Mouse (Mus musculus): ENCODE results near the gene Smurf2. TPM values are rescaled to one million over a fixed set of nuclear protein-coding genes. Genes with fewer than 3 reads are reported as not detected.
A peak's percentile ranks its signal among the peaks of the same experiment; 100 is the strongest.

Smurf2 gene
- total and polyA plus RNA-seq, 2 experiments from 2014 or later = 7.4 to 34.8 TPM

GRCm38 (mm10) chr11:106779388-106780088 is 141.0 kb downstream of the Smurf2 start, which contains the start of gene Polg2:
Polg2 (minus strand) TSS chr11:106779537.
- peak within 1 kb of the TSS; percentile 82 for H3K4me2 ChIP-seq (ENCODE audit: low read depth, low read length)
- no peaks in the 10 kb centered on the region for H3K9me3 ChIP-seq (replicated peaks; ENCODE audit: control insufficient read depth, low read length)
- H3K27ac ChIP-seq (ENCODE audit: low read depth) = peak within 1 kb of the TSS; percentile 94
- no peaks in the 10 kb centered on the region for H3K27me3 ChIP-seq (ENCODE audit: control insufficient read depth, insufficient read depth, low read length)
- no peak for TF ChIP-seq CTCF (IDR thresholded peaks at IDR 0.05; ENCODE audit: low read depth)
- peak; percentile 82; the same call in 1 of the 2 replicates for TF ChIP-seq EP300 (IDR thresholded peaks at IDR 0.05; ENCODE audit: low read depth)
- peak; percentile 95 for DNase-seq (ENCODE audit: low spot score)
- peaks cover 63% of the 10 kb centered on the region for H3K36me3 ChIP-seq (replicated peaks; ENCODE audit: control insufficient read depth, insufficient read depth, low read length)
- peak within 1 kb of the TSS; percentile 74 for H3K4me3 ChIP-seq (ENCODE audit: low read depth, low read length)
- H3K4me1 ChIP-seq (ENCODE audit: control insufficient read depth, insufficient read depth) = no peaks in the 10 kb centered on the region
- WGBS = 1% methylated on average over 30 of the region's 30 CpGs
- peak within 1 kb of the TSS; percentile 81 for H3K9ac ChIP-seq (replicated peaks; ENCODE audit: low read depth, low read length)
- peak; percentile 98 for ATAC-seq (ENCODE audit: insufficient read depth, low read depth)

GRCm38 (mm10) chr11:106778589-106779387 is 141.7 kb downstream of the Smurf2 start:
- 2% methylated on average over 39 of the region's 39 CpGs for WGBS
- ATAC-seq (ENCODE audit: insufficient read depth, low read depth) = peak; percentile 76
- no peak for DNase-seq (ENCODE audit: low spot score)
- H3K4me3 ChIP-seq (ENCODE audit: low read depth, low read length) = peak overlapping the region; percentile 74
- no peaks in the 10 kb centered on the region for H3K27me3 ChIP-seq (ENCODE audit: control insufficient read depth, insufficient read depth, low read length)
- H3K4me1 ChIP-seq (ENCODE audit: control insufficient read depth, insufficient read depth) = no peaks in the 10 kb centered on the region
- TF ChIP-seq EP300 (IDR thresholded peaks at IDR 0.05; ENCODE audit: low read depth) = no peak
- no peak for TF ChIP-seq CTCF (IDR thresholded peaks at IDR 0.05; ENCODE audit: low read depth)
- H3K27ac ChIP-seq (ENCODE audit: low read depth) = peak overlapping the region; percentile 94
- peaks cover 63% of the 10 kb centered on the region for H3K36me3 ChIP-seq (replicated peaks; ENCODE audit: control insufficient read depth, insufficient read depth, low read length)
- H3K9ac ChIP-seq (replicated peaks; ENCODE audit: low read depth, low read length) = peak overlapping the region; percentile 81
- H3K9me3 ChIP-seq (replicated peaks; ENCODE audit: control insufficient read depth, low read length) = no peaks in the 10 kb centered on the region
- H3K4me2 ChIP-seq (ENCODE audit: low read depth, low read length) = peak overlapping the region; percentile 82

DNA sequence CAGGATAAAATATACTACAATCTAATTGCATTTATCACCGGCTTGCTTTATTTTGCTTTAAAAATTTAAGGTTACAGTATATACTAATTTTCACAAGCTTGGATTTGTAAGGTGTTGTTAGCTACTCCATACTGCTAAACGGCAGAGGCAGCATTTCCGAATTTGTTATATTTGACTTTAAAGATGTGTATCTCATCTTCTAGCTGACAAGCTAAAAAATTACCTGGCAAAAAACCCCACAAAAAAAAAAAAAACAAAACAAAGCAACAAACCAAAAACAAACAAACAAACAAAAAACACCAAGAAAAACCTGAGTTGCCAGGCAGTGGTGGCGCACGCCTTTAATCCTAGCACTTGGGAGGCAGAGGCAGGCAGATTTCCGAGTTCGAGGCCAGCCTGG is 142.4 kb downstream of the Smurf2 start:
- no peaks in the 10 kb centered on the region for H3K4me1 ChIP-seq (ENCODE audit: control insufficient read depth, insufficient read depth)
- H3K9ac ChIP-seq (replicated peaks; ENCODE audit: low read depth, low read length) = no peak overlapping the region
- H3K4me2 ChIP-seq (ENCODE audit: low read depth, low read length) = peak overlapping the region; percentile 82; the same call in 1 of the 2 replicates
- 87% methylated on average over 7 of the region's 7 CpGs for WGBS
- ATAC-seq (ENCODE audit: insufficient read depth, low read depth) = no peak
- no peak overlapping the region for H3K4me3 ChIP-seq (ENCODE audit: low read depth, low read length)
- H3K27me3 ChIP-seq (ENCODE audit: control insufficient read depth, insufficient read depth, low read length) = no peaks in the 10 kb centered on the region
- DNase-seq (ENCODE audit: low spot score) = no peak
- H3K9me3 ChIP-seq (replicated peaks; ENCODE audit: control insufficient read depth, low read length) = no peaks in the 10 kb centered on the region
- peaks cover 63% of the 10 kb centered on the region for H3K36me3 ChIP-seq (replicated peaks; ENCODE audit: control insufficient read depth, insufficient read depth, low read length)
- TF ChIP-seq CTCF (IDR thresholded peaks at IDR 0.05; ENCODE audit: low read depth) (no peak), EP300 (IDR thresholded peaks at IDR 0.05; ENCODE audit: low read depth) (no peak)
- no peak overlapping the region for H3K27ac ChIP-seq (ENCODE audit: low read depth)

DNA sequence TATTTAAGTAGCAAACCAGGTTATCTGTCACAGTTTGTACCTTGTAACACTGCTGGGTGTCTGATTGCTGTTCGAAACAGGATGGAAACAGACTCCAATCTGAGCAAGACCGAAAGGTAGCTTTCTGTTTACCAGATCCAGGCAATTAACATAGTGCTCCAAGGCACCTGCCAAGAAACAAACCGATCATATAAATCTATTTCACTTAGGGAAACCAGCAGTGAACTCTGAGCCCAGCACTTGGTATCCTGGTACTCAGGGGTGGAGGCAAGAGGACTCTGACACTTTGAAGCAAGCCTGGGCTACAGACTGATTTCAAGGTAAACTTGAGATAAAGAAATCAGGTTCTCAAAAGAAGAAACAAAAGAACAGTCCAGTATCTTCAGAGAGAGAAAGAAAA is 143.1 kb downstream of the Smurf2 start:
- H3K4me1 ChIP-seq (ENCODE audit: control insufficient read depth, insufficient read depth) = no peaks in the 10 kb centered on the region
- WGBS = 93% methylated on average over 3 of the region's 3 CpGs
- no peak overlapping the region for H3K4me2 ChIP-seq (ENCODE audit: low read depth, low read length)
- TF ChIP-seq CTCF (IDR thresholded peaks at IDR 0.05; ENCODE audit: low read depth) (no peak), EP300 (IDR thresholded peaks at IDR 0.05; ENCODE audit: low read depth) (no peak)
- no peak for ATAC-seq (ENCODE audit: insufficient read depth, low read depth)
- H3K27ac ChIP-seq (ENCODE audit: low read depth) = no peak overlapping the region
- DNase-seq (ENCODE audit: low spot score) = no peak
- no peak overlapping the region for H3K9ac ChIP-seq (replicated peaks; ENCODE audit: low read depth, low read length)
- no peak overlapping the region for H3K4me3 ChIP-seq (ENCODE audit: low read depth, low read length)
- H3K27me3 ChIP-seq (ENCODE audit: control insufficient read depth, insufficient read depth, low read length) = no peaks in the 10 kb centered on the region
- no peaks in the 10 kb centered on the region for H3K9me3 ChIP-seq (replicated peaks; ENCODE audit: control insufficient read depth, low read length)
- H3K36me3 ChIP-seq (replicated peaks; ENCODE audit: control insufficient read depth, insufficient read depth, low read length) = peaks cover 63% of the 10 kb centered on the region

- Histone ChIP-seq H3K27me3 (ENCODE audit: control insufficient read depth, insufficient read depth, low read length) (no peaks in the 10 kb centered on the region), H3K4me3 (ENCODE audit: low read depth, low read length) (no peak overlapping the region), H3K9ac (replicated peaks; ENCODE audit: low read depth, low read length) (no peak overlapping the region), H3K4me1 (ENCODE audit: control insufficient read depth, insufficient read depth) (no peaks in the 10 kb centered on the region), H3K27ac (ENCODE audit: low read depth) (no peak overlapping the region), H3K9me3 (replicated peaks; ENCODE audit: control insufficient read depth, low read length) (no peaks in the 10 kb centered on the region), H3K36me3 (replicated peaks; ENCODE audit: control insufficient read depth, insufficient read depth, low read length) (peaks cover 63% of the 10 kb centered on the region), H3K4me2 (ENCODE audit: low read depth, low read length) (no peak overlapping the region)
- no peak for ATAC-seq (ENCODE audit: insufficient read depth, low read depth)
- no peak for DNase-seq (ENCODE audit: low spot score)
- TF ChIP-seq CTCF (IDR thresholded peaks at IDR 0.05; ENCODE audit: low read depth) = no peak
- 88% methylated on average over 4 of the region's 4 CpGs for WGBS
Observed at GRCm38 (mm10) chr11:106776960-106777359, 143.6 kb downstream of the Smurf2 start.
